Mouse (Mus musculus): ENCODE data around the gene Tnfrsf13c. TPM values are rescaled to one million over a fixed set of nuclear protein-coding genes. Genes with fewer than 3 reads are reported as not detected.

The Tnfrsf13c gene
- polyA plus RNA-seq, 1 experiment from 2014 or later = 0.09 TPM

- no peak overlapping the region for H3K4me3 ChIP-seq (replicated peaks; ENCODE audit: low read depth, low read length)
- WGBS = 51% methylated on average over 20 of the region's 20 CpGs
- H3K4me1 ChIP-seq (replicated peaks; ENCODE audit: insufficient read depth, low read length) = peaks cover 11% of the 10 kb centered on the region; the same call in 1 of the 2 replicates
- DNase-seq (ENCODE audit: low spot score) (no peak), ATAC-seq (replicated peaks; ENCODE audit: low FRiP score, low read depth) (no peak)
- H3K4me2 ChIP-seq (ENCODE audit: low read length) = no peak overlapping the region
- H3K9me3 ChIP-seq (replicated peaks; ENCODE audit: low read length) = no peaks in the 10 kb centered on the region
- peaks cover 37% of the 10 kb centered on the region for H3K27me3 ChIP-seq (ENCODE audit: insufficient read depth, low read length)
- H3K9ac ChIP-seq (ENCODE audit: low read depth, low read length) = no peak overlapping the region
- H3K36me3 ChIP-seq (ENCODE audit: insufficient read depth, low read length) = no peaks in the 10 kb centered on the region
- H3K27ac ChIP-seq = no peak overlapping the region
- TF ChIP-seq CTCF (IDR thresholded peaks at IDR 0.05; ENCODE audit: low read depth) = no peak
These were observed 7.9 kb downstream of the Tnfrsf13c start for GRCm38 (mm10) chr15:82216142-82216827.

GRCm38 (mm10) chr15:82215332-82216046 is 8.7 kb downstream of the Tnfrsf13c start:
- TF ChIP-seq CTCF (IDR thresholded peaks at IDR 0.05; ENCODE audit: low read depth) = no peak
- Histone ChIP-seq H3K27me3 (ENCODE audit: insufficient read depth, low read length) (peaks cover 43% of the 10 kb centered on the region), H3K4me2 (ENCODE audit: low read length) (no peak overlapping the region), H3K4me3 (replicated peaks; ENCODE audit: low read depth, low read length) (no peak overlapping the region), H3K27ac (no peak overlapping the region), H3K36me3 (ENCODE audit: insufficient read depth, low read length) (no peaks in the 10 kb centered on the region), H3K4me1 (replicated peaks; ENCODE audit: insufficient read depth, low read length) (peaks cover 11% of the 10 kb centered on the region; the same call in 1 of the 2 replicates), H3K9ac (ENCODE audit: low read depth, low read length) (no peak overlapping the region), H3K9me3 (replicated peaks; ENCODE audit: low read length) (no peaks in the 10 kb centered on the region)
- DNase-seq (ENCODE audit: low spot score) = no peak
- ATAC-seq (replicated peaks; ENCODE audit: low FRiP score, low read depth) = no peak
- WGBS = 51% methylated on average over 11 of the region's 11 CpGs

GRCm38 (mm10) chr15:82213222-82213621 is 10.9 kb downstream of the Tnfrsf13c start:
- H3K27ac ChIP-seq = no peak overlapping the region
- peaks cover 48% of the 10 kb centered on the region for H3K27me3 ChIP-seq (ENCODE audit: insufficient read depth, low read length)
- no peak overlapping the region for H3K4me3 ChIP-seq (replicated peaks; ENCODE audit: low read depth, low read length)
- no peaks in the 10 kb centered on the region for H3K9me3 ChIP-seq (replicated peaks; ENCODE audit: low read length)
- peaks cover 11% of the 10 kb centered on the region; the same call in 1 of the 2 replicates for H3K4me1 ChIP-seq (replicated peaks; ENCODE audit: insufficient read depth, low read length)
- WGBS = 5% methylated on average over 4 of the region's 4 CpGs
- no peaks in the 10 kb centered on the region for H3K36me3 ChIP-seq (ENCODE audit: insufficient read depth, low read length)
- H3K4me2 ChIP-seq (ENCODE audit: low read length) = no peak overlapping the region
- TF ChIP-seq CTCF (IDR thresholded peaks at IDR 0.05; ENCODE audit: low read depth) = no peak
- no peak overlapping the region for H3K9ac ChIP-seq (ENCODE audit: low read depth, low read length)
- DNase-seq (ENCODE audit: low spot score) = no peak
- ATAC-seq (replicated peaks; ENCODE audit: low FRiP score, low read depth) = no peak

GRCm38 (mm10) chr15:82212752-82213063 is 11.5 kb downstream of the Tnfrsf13c start, which contains the start of gene Shisa8:
Gene Shisa8, minus strand, starts transcription at chr15:82212815.
- under 1% methylated on average over 16 of the region's 34 CpGs for WGBS
- Histone ChIP-seq H3K9ac (ENCODE audit: low read depth, low read length) (peak within 1 kb of the TSS; percentile 35; the same call in 1 of the 2 replicates), H3K36me3 (ENCODE audit: insufficient read depth, low read length) (no peaks in the 10 kb centered on the region), H3K9me3 (replicated peaks; ENCODE audit: low read length) (no peaks in the 10 kb centered on the region), H3K4me3 (replicated peaks; ENCODE audit: low read depth, low read length) (peak within 1 kb of the TSS; percentile 48), H3K27me3 (ENCODE audit: insufficient read depth, low read length) (peaks cover 51% of the 10 kb centered on the region), H3K4me2 (ENCODE audit: low read length) (peak within 1 kb of the TSS; percentile 81), H3K4me1 (replicated peaks; ENCODE audit: insufficient read depth, low read length) (peaks cover 11% of the 10 kb centered on the region; the same call in 1 of the 2 replicates), H3K27ac (no peak within 1 kb of the TSS)
- no peak for DNase-seq (ENCODE audit: low spot score)
- TF ChIP-seq CTCF (IDR thresholded peaks at IDR 0.05; ENCODE audit: low read depth) = no peak
- no peak for ATAC-seq (replicated peaks; ENCODE audit: low FRiP score, low read depth)

- Histone ChIP-seq H3K27me3 (ENCODE audit: insufficient read depth, low read length) (peaks cover 54% of the 10 kb centered on the region), H3K9ac (ENCODE audit: low read depth, low read length) (peak overlapping the region; percentile 35; the same call in 1 of the 2 replicates), H3K4me2 (ENCODE audit: low read length) (peak overlapping the region; percentile 81), H3K9me3 (replicated peaks; ENCODE audit: low read length) (no peaks in the 10 kb centered on the region), H3K4me1 (replicated peaks; ENCODE audit: insufficient read depth, low read length) (peaks cover 11% of the 10 kb centered on the region; the same call in 1 of the 2 replicates), H3K4me3 (replicated peaks; ENCODE audit: low read depth, low read length) (peak overlapping the region; percentile 48), H3K27ac (no peak overlapping the region), H3K36me3 (ENCODE audit: insufficient read depth, low read length) (no peaks in the 10 kb centered on the region)
- DNase-seq (ENCODE audit: low spot score) (peak; percentile 28), ATAC-seq (replicated peaks; ENCODE audit: low FRiP score, low read depth) (no peak; the same call in 1 of the 2 replicates)
- WGBS = under 1% methylated on average over 75 of the region's 112 CpGs
- peak; percentile 15; the same call in 1 of the 2 replicates for TF ChIP-seq CTCF (IDR thresholded peaks at IDR 0.05; ENCODE audit: low read depth)
These were observed 12.0 kb downstream of the Tnfrsf13c start for GRCm38 (mm10) chr15:82211911-82212751.

- Histone ChIP-seq H3K4me1 (replicated peaks; ENCODE audit: insufficient read depth, low read length) (peaks cover 11% of the 10 kb centered on the region; the same call in 1 of the 2 replicates), H3K4me2 (ENCODE audit: low read length) (peak overlapping the region; percentile 81), H3K9ac (ENCODE audit: low read depth, low read length) (no peak overlapping the region), H3K36me3 (ENCODE audit: insufficient read depth, low read length) (no peaks in the 10 kb centered on the region), H3K27me3 (ENCODE audit: insufficient read depth, low read length) (peaks cover 62% of the 10 kb centered on the region), H3K9me3 (replicated peaks; ENCODE audit: low read length) (no peaks in the 10 kb centered on the region), H3K27ac (no peak overlapping the region), H3K4me3 (replicated peaks; ENCODE audit: low read depth, low read length) (peak overlapping the region; percentile 48)
- DNase-seq (ENCODE audit: low spot score) = no peak
- no peak for ATAC-seq (replicated peaks; ENCODE audit: low FRiP score, low read depth)
- WGBS = 2% methylated on average over 11 of the region's 11 CpGs
- TF ChIP-seq CTCF (IDR thresholded peaks at IDR 0.05; ENCODE audit: low read depth) = no peak
These were observed 12.9 kb downstream of the Tnfrsf13c start for GRCm38 (mm10) chr15:82211281-82211680.

Data from kidney, postnatal 0 days (tissue).